Mouse (Mus musculus): ENCODE data around the gene Mttp. TPM values are rescaled to one million over a fixed set of nuclear protein-coding genes. Genes with fewer than 3 reads are reported as not detected.

Mttp gene
- total RNA-seq (2017): 3.4 and 3.8 TPM in 2 replicates

DNA sequence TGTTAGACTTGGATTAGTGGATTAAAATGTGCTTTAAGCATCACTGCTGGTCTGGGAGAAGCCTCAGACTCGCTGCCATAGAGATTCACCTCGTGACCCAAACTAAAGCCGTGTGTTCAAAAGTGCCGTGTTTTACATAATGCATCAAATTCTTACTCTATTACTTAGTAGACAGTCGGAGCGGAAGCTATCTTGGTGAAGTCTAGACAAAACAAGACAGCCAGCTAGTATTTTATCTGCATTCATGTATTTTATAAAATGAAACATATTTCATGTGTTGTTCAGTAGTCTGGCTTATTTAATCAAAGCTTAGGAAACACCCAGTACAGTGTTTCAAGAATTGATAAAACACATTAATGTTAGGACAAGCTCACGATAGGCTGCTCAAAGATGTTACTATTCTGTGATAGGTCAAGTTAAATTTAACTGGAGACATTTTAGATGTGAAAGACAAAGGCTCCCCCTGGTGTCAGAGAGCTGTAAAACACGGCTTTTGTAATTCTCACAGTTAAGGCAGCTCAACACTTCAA lies at the start of gene Mttp:
Gene Mttp, minus strand, starts transcription at position 327 of the 530 bp plus-strand sequence.
- peak; percentile 66 for ATAC-seq (ENCODE audit: extremely low read depth, insufficient number of reproducible peaks, low FRiP score, poor library complexity, severe bottlenecking)

DNA sequence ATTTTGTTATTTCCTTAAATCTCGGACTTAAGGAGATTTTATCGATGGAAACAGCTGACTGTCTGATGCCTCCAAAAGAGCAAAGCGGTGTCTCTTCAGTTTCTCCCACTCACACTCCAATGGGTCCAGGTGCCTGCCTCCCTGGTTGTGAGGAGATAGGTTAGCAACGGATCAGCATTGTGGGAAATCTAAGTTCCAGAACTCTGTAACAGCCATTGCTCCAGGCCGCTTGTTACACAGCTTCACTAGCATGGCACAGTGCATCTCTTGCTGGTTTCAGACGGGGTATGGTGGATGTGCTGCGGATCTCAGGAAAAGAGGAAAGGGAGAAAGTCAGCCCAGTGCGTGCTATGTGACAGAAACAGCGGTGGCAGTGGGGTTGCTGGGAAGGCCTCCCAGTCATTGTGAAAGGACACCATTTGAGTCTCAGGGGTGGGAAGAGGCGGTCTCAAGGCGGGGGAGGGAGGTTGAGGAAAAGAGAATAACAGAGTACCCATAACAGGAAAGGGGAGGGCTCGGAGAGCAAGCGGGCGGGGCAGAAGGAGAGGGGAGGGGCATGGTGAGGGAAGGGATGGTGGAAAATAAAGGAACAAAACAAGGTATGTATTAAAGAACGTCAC lies 49.0 kb upstream of the Mttp start, which contains the start of gene 4930579F01Rik:
Gene 4930579F01Rik, minus strand, starts transcription at position 143 of the 620 bp plus-strand sequence.
- ATAC-seq (ENCODE audit: extremely low read depth, insufficient number of reproducible peaks, low FRiP score, poor library complexity, severe bottlenecking): no peak

DNA sequence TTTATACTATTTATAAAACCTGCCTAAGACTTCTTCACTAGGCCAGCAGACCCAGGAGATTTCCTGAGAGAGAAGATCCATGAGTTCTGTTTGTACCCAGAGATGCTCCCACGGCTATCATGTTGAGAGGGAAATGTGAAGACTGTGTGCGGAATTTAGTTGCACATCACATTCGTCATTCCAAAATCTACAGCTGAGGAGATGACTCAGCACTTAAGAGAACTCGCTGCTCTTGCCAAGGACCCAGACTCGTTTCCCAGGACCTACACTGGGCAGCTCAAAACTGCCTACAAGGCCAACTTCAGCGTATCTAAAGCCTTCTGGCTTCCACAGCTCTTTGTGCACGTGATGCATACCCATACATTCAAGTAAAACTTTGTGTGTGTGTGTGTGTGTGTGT lies 47.5 kb upstream of the Mttp start:
- ATAC-seq (ENCODE audit: extremely low read depth, insufficient number of reproducible peaks, low FRiP score, poor library complexity, severe bottlenecking): no peak

DNA sequence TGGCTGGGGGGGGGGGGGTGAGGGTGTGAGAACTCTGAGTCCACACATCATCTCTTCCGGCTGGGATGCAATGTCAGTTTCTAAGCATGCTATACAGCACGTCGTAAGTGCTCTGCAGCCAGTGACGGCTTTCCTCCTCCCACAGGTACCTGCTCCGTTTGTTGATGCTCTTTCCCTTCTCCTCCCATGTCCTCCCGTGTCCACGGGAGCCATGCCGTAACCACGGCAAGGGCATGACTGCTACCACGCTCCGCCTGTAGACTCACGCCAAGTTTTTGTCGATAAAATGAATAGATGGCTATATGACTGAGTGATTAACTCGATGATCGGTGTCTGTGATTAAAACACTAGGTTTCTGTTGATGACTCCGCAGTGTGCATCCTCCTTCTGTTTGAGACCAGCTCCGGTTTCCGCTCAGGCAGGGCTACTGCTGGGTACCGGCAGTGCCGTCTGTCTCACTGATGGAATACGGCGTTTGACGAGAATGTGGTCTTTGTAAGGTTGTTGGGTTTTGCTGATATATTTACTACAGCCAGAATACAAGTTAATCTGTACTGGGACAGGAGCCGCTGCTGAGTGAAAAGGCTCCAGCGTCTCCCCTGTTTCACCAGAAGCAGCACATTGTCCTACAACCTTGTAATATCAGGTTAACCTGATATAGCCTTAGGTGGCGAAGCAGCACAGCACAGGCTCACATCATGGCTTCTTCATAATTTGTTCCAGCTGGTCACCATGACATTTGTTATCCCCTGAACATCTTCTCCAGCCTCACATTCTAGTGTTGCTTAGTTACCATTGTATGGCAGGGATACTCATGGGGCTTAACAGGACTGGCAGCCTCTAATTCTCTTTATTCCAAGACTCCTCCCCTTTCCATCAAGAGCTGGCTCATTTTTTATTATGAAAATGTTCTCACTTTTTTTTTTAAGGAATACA lies 41.5 kb upstream of the Mttp start:
- ATAC-seq (ENCODE audit: extremely low read depth, insufficient number of reproducible peaks, low FRiP score, poor library complexity, severe bottlenecking): no peak

GRCm38 (mm10) chr3:138185290-138185689 lies 40.5 kb upstream of the Mttp start:
- no peak for ATAC-seq (ENCODE audit: extremely low read depth, insufficient number of reproducible peaks, low FRiP score, poor library complexity, severe bottlenecking)

DNA sequence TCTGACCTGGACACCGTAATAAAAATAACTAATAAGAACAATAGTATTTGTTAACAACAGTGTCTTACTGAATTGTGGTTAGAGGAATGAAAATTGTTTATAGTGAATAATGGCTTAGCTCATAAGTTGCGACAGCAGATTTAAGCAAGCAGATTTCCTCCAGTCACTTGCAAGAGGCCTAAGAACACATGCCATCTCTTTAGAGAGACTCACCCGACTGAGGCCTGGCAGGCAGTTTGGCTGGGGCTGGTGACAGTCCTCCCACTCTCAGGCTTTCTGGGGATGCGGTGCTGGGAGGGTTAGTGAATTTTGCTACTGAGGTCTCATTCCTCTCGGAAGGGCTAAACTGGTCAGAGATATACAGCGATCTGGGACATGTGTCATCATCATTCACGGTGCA lies 38.6 kb upstream of the Mttp start:
- no peak for ATAC-seq (ENCODE audit: extremely low read depth, insufficient number of reproducible peaks, low FRiP score, poor library complexity, severe bottlenecking)

DNA sequence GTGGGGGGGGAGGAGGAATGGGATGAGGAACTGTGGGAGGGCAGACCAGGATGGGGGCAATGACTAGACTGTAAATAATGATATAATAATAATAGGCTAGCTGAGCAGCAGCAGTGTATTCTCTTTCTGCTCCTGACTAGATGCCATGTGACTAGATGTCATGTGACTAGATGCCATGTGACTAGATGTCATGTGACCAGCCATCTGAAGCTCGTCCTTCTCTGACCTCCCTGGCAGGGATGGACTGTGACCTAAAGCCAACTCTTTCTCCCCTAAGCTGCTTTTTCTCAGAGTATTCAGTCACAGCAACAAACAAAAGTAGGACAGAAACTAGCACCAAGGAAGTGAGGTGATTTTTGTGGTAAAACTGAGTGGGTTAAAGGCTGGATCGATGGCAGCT lies 37.3 kb upstream of the Mttp start:
- no peak for ATAC-seq (ENCODE audit: extremely low read depth, insufficient number of reproducible peaks, low FRiP score, poor library complexity, severe bottlenecking)

- ATAC-seq (ENCODE audit: extremely low read depth, insufficient number of reproducible peaks, low FRiP score, poor library complexity, severe bottlenecking): no peak
Measured at GRCm38 (mm10) chr3:138175551-138175950, 30.8 kb upstream of the Mttp start.

DNA sequence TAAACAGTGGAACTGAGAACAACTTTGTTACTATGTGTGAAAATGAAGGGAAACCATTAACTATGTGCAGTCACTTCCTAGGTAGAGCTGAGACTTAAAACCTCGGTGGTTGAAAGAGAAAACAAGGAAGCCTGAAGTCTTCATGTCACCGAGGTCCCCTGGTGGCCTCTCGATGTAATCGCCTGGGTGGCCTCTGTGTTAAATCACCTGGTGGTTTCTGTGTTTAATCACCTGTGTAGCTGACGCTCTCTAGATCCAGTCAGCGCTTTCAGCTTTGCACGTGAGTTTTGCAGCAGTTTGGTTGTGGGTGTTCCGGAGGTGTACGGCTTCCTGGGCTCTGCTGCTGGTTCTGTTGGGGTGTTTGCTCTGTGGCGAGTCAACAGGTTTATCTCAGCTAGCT lies 28.5 kb upstream of the Mttp start:
- no peak for ATAC-seq (ENCODE audit: extremely low read depth, insufficient number of reproducible peaks, low FRiP score, poor library complexity, severe bottlenecking)

DNA sequence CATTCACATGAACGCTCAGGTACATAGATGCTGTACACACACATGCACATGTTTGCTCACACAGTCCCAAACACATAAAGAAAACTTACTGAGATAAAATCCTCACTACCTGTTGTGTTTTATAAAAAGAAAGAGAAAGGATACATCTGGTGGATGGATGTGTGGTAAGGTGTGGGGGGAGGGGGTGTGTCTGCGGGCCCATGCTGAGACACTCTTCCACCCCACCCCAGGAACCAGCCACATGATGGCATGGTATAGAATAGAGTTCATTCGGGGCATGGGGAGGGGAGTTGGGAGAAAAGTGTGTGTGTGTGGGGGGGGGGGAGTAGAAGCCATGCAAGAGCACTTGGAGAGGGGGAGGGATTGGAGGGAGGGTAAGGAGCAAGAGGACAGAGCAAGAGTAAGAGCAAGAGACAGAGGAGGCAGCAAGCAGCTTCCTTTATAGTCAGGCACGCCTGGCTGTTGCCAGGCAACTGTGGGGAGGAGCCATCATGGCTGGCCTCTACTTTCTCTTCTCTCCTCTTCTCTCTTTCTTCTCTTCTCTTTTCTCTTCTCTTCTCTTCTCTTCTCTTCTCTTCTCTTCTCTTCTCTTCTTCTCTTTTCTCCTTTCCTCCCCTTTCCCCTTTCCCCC lies 17.9 kb upstream of the Mttp start:
- ATAC-seq (ENCODE audit: extremely low read depth, insufficient number of reproducible peaks, low FRiP score, poor library complexity, severe bottlenecking): no peak

DNA sequence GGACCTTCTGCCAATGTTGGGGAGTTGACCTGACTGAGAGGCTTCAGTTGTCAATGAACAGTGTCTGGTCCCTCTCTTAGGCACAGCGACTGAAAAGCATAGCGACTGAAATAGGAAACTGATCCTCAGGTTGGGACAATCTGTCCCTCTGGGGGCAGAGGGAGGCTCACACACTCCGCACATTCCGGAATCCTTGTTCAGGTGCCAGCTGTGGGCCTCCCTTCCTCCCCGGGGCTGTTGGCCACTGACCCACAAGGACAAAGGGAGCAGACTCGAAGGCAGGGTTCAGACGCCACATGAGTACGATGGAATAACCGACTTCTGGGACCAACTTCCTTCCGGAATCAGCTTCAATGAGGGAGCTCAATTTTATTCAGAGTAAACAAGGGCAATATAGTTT lies 16.9 kb upstream of the Mttp start:
- no peak for ATAC-seq (ENCODE audit: extremely low read depth, insufficient number of reproducible peaks, low FRiP score, poor library complexity, severe bottlenecking)

GRCm38 (mm10) chr3:138156651-138157050 lies 11.9 kb upstream of the Mttp start:
- ATAC-seq (ENCODE audit: extremely low read depth, insufficient number of reproducible peaks, low FRiP score, poor library complexity, severe bottlenecking): no peak

- ATAC-seq (ENCODE audit: extremely low read depth, insufficient number of reproducible peaks, low FRiP score, poor library complexity, severe bottlenecking): no peak
Measured at GRCm38 (mm10) chr3:138155062-138155461, 10.3 kb upstream of the Mttp start.

DNA sequence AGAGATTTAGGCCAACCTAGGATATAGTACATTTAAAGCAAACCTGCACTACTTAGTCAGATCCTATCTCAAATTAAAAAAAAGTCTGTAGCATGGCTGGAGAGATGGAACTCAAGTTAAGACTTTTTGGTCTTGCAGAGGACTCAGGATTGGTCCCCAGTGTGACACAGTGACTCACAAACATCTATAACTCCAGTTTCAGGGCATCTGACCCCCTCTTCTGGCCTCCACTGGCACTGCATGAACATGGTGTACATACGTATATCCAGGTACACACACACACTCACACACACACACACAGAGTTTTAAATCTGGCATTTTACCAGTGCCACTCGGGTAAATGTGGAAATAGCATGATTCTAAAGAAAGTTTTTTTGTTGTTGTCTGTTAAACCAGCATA lies 4.0 kb upstream of the Mttp start:
- no peak for ATAC-seq (ENCODE audit: extremely low read depth, insufficient number of reproducible peaks, low FRiP score, poor library complexity, severe bottlenecking)

- no peak for ATAC-seq (ENCODE audit: extremely low read depth, insufficient number of reproducible peaks, low FRiP score, poor library complexity, severe bottlenecking)
Measured at GRCm38 (mm10) chr3:138144060-138144641, 617 bp downstream of the Mttp start.

DNA sequence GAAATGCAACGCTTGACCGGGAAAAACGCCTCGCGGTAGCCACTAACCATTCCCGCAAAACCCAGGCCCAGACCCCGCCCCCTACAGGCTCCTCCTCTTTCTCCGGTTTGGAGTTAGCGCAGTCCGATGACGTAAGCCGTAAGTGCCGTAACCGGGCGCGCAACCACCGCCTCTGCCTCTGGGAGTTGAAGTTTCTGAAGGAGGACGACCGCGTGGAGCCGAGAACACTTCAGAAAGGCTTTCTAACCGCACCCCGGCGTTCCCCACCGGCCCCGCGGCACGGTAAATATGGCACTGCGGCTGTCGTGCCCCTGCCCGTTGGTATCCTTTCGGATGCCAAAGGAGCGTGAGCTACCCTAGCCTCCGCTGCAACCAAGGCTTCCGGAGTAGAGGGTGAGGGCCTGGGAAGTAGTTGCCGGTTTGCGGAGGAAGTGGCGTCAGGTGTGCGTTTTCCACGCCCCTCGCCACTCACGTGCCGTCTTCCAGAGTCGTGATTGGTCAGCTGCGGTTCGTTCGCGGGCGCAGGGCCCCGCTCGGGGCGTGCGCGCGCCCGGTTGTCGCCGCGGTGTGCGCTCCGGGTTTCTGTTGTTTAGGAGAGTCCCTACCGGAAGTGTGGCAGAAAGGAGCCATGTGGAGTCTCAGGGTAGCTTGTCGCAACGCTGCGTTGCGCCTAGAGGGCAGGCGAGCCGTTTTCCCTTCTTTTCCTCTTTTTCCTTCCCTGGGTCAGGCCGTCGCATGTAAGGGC lies 1.3 kb downstream of the Mttp start, which contains the start of gene Trmt10a:
Gene Trmt10a, plus strand, starts transcription at position 134 of the 745 bp plus-strand sequence.
- peak; percentile 90 for ATAC-seq (ENCODE audit: extremely low read depth, insufficient number of reproducible peaks, low FRiP score, poor library complexity, severe bottlenecking)

DNA sequence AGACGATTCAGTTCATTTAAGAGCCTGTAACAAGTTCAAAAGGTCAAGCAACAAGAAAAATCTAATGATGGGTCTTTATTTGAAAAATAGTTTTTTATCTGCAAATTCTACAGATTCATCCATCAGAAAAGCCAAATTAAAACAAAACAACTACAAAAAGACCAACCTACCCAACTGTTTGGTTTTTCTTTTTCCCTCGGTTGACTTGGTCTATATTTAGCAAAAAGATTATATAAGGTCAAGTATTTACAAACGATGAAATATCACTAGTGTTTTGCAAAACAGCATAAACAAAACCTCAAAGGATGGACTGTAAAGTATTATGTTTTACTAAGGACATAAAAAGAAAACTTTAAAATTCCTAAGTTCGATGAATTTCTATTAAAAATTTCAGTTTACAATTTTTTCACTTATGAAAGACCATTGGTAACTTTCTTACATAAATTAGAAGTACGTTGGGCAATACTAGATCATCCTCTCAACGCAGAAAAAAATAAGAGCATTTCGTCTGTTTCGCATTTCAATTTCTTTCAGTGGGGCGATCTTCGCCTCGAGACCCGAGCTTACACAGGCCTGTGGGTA lies 1.9 kb downstream of the Mttp start:
- no peak for ATAC-seq (ENCODE audit: extremely low read depth, insufficient number of reproducible peaks, low FRiP score, poor library complexity, severe bottlenecking)

DNA sequence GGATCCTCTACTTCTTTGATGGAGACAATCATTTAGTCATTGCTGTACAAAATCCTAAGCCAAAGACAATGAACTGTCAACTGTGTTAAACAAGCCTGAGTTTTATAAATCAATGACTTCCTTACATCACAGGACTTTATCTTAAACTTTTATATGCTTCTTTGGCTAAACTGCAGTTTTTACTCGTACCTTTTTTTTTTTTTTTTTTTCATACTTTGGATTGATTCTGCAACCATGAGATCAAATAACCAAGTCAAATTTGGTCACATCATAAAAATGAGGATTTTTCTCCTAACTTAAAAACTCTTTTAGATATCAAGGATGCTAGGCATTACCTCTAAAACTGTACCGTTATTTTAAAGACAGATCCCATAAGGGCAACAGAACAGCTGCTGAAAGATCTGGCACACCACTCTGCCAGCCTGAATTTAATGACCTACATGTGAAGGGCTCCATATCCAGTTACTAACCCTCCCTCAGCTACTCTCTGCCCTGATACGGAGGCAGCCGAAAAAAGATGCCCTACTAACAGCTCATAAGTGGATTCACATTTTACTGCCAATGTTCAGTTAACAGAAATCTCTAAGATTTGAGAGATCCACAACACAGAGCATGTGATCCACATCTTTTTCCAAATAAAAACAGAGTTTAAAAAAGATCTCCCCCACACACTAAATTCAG lies 2.6 kb downstream of the Mttp start:
- ATAC-seq (ENCODE audit: extremely low read depth, insufficient number of reproducible peaks, low FRiP score, poor library complexity, severe bottlenecking): no peak
